Mouse (Mus musculus): ENCODE data around the gene Ppp3r1. TPM values are rescaled to one million over a fixed set of nuclear protein-coding genes. Genes with fewer than 3 reads are reported as not detected.
A peak's percentile ranks its signal among the peaks of the same experiment; 100 is the strongest.

Ppp3r1 gene
- polyA plus RNA-seq (2012; rRNA removed): 60.9 and 63.7 TPM in 2 replicates

- peak; percentile 97 for DNase-seq (ENCODE audit: low spot score)
These were observed at the start of gene Ppp3r1 for GRCm38 (mm10) chr11:17158858-17159737. Gene Ppp3r1, plus strand, starts transcription at chr11:17159263.

GRCm38 (mm10) chr11:17112419-17113090 is 46.5 kb upstream of the Ppp3r1 start:
- DNase-seq (ENCODE audit: low spot score): no peak

- DNase-seq (ENCODE audit: low spot score): no peak
These were observed 32.6 kb upstream of the Ppp3r1 start for GRCm38 (mm10) chr11:17126418-17126817.

- no peak for DNase-seq (ENCODE audit: low spot score)
These were observed 23.4 kb upstream of the Ppp3r1 start for GRCm38 (mm10) chr11:17135638-17136037.

GRCm38 (mm10) chr11:17138306-17139033 is 20.6 kb upstream of the Ppp3r1 start:
- DNase-seq (ENCODE audit: low spot score): no peak

- peak; percentile 51 for DNase-seq (ENCODE audit: low spot score)
These were observed 727 bp downstream of the Ppp3r1 start for GRCm38 (mm10) chr11:17159738-17160241.

GRCm38 (mm10) chr11:17160242-17160641 is 1.2 kb downstream of the Ppp3r1 start:
- DNase-seq (ENCODE audit: low spot score): no peak

GRCm38 (mm10) chr11:17163956-17164355 is 4.9 kb downstream of the Ppp3r1 start:
- DNase-seq (ENCODE audit: low spot score): no peak

GRCm38 (mm10) chr11:17166627-17167026 is 7.6 kb downstream of the Ppp3r1 start:
- no peak for DNase-seq (ENCODE audit: low spot score)

GRCm38 (mm10) chr11:17169262-17169661 is 10.2 kb downstream of the Ppp3r1 start:
- no peak for DNase-seq (ENCODE audit: low spot score)

- no peak for DNase-seq (ENCODE audit: low spot score)
These were observed 12.1 kb downstream of the Ppp3r1 start for GRCm38 (mm10) chr11:17170938-17171729.

- DNase-seq (ENCODE audit: low spot score): no peak
These were observed 13.2 kb downstream of the Ppp3r1 start for GRCm38 (mm10) chr11:17172300-17172699.

GRCm38 (mm10) chr11:17176638-17177037 is 17.6 kb downstream of the Ppp3r1 start:
- no peak for DNase-seq (ENCODE audit: low spot score)

- no peak for DNase-seq (ENCODE audit: low spot score)
These were observed 21.7 kb downstream of the Ppp3r1 start for GRCm38 (mm10) chr11:17180753-17181152.

- no peak for DNase-seq (ENCODE audit: low spot score)
These were observed 22.7 kb downstream of the Ppp3r1 start, which contains the start of gene Wdr92 for GRCm38 (mm10) chr11:17181807-17182206. Gene Wdr92, plus strand, starts transcription at chr11:17182107.

- DNase-seq (ENCODE audit: low spot score): no peak
These were observed 24.1 kb downstream of the Ppp3r1 start for GRCm38 (mm10) chr11:17183165-17183564.

GRCm38 (mm10) chr11:17187649-17188048 is 28.6 kb downstream of the Ppp3r1 start:
- DNase-seq (ENCODE audit: low spot score): no peak

GRCm38 (mm10) chr11:17188786-17189185 is 29.7 kb downstream of the Ppp3r1 start:
- no peak for DNase-seq (ENCODE audit: low spot score)

- DNase-seq (ENCODE audit: low spot score): no peak
These were observed 33.2 kb downstream of the Ppp3r1 start for GRCm38 (mm10) chr11:17192151-17192844.

- no peak for DNase-seq (ENCODE audit: low spot score)
These were observed 40.1 kb downstream of the Ppp3r1 start for GRCm38 (mm10) chr11:17199170-17199569.

All from urinary bladder, adult 2 months (tissue).